Mouse (Mus musculus): ENCODE measurements around the gene Dad1. TPM values are rescaled to one million over a fixed set of nuclear protein-coding genes. Genes with fewer than 3 reads are reported as not detected.

Gene Dad1
- polyA plus RNA-seq, 1 experiment from 2014 or later, result 466 TPM

- Histone ChIP-seq H3K4me1 (ENCODE audit: insufficient read depth, low read depth, low read length) (no peaks in the 10 kb centered on the region), H3K9me3 (ENCODE audit: low read length) (no peaks in the 10 kb centered on the region), H3K9ac (replicated peaks; ENCODE audit: low read depth) (no peak overlapping the region), H3K36me3 (ENCODE audit: insufficient read depth, low read length) (no peaks in the 10 kb centered on the region), H3K4me3 (ENCODE audit: low read depth, low read length) (no peak overlapping the region), H3K4me2 (replicated peaks; ENCODE audit: low read depth, low read length) (no peak overlapping the region), H3K27ac (ENCODE audit: low read length) (no peak overlapping the region), H3K27me3 (replicated peaks; ENCODE audit: insufficient read depth, low read length) (no peaks in the 10 kb centered on the region)
- no peak for DNase-seq (ENCODE audit: low spot score)
- no peak for ATAC-seq
- TF ChIP-seq CTCF (IDR thresholded peaks at IDR 0.05), result no peak
- no peak for TF ChIP-seq EP300 (IDR thresholded peaks at IDR 0.05)
- WGBS, result 64% methylated on average over 8 of the region's 8 CpGs
Observed at GRCm38 (mm10) chr14:54220726-54221494, 33.0 kb downstream of the Dad1 start.

- Histone ChIP-seq H3K9me3 (ENCODE audit: low read length) (no peaks in the 10 kb centered on the region), H3K4me3 (ENCODE audit: low read depth, low read length) (no peak overlapping the region), H3K9ac (replicated peaks; ENCODE audit: low read depth) (no peak overlapping the region), H3K27me3 (replicated peaks; ENCODE audit: insufficient read depth, low read length) (no peaks in the 10 kb centered on the region), H3K4me1 (ENCODE audit: insufficient read depth, low read depth, low read length) (no peaks in the 10 kb centered on the region), H3K36me3 (ENCODE audit: insufficient read depth, low read length) (no peaks in the 10 kb centered on the region), H3K27ac (ENCODE audit: low read length) (no peak overlapping the region), H3K4me2 (replicated peaks; ENCODE audit: low read depth, low read length) (no peak overlapping the region)
- DNase-seq (ENCODE audit: low spot score) (no peak), ATAC-seq (no peak)
- no peak for TF ChIP-seq CTCF (IDR thresholded peaks at IDR 0.05)
- TF ChIP-seq EP300 (IDR thresholded peaks at IDR 0.05), result no peak
- WGBS, result 52% methylated on average over 7 of the region's 7 CpGs
Observed at GRCm38 (mm10) chr14:54219849-54220248, 34.1 kb downstream of the Dad1 start.

- Histone ChIP-seq H3K9ac (replicated peaks; ENCODE audit: low read depth) (no peak overlapping the region), H3K9me3 (ENCODE audit: low read length) (no peaks in the 10 kb centered on the region), H3K36me3 (ENCODE audit: insufficient read depth, low read length) (no peaks in the 10 kb centered on the region), H3K27me3 (replicated peaks; ENCODE audit: insufficient read depth, low read length) (no peaks in the 10 kb centered on the region), H3K4me3 (ENCODE audit: low read depth, low read length) (no peak overlapping the region), H3K4me2 (replicated peaks; ENCODE audit: low read depth, low read length) (no peak overlapping the region), H3K4me1 (ENCODE audit: insufficient read depth, low read depth, low read length) (no peaks in the 10 kb centered on the region), H3K27ac (ENCODE audit: low read length) (no peak overlapping the region)
- ATAC-seq (no peak), DNase-seq (ENCODE audit: low spot score) (no peak)
- TF ChIP-seq CTCF (IDR thresholded peaks at IDR 0.05), result no peak
- TF ChIP-seq EP300 (IDR thresholded peaks at IDR 0.05), result no peak
- 49% methylated on average over 8 of the region's 8 CpGs for WGBS
Observed at GRCm38 (mm10) chr14:54219256-54219655, 34.6 kb downstream of the Dad1 start.

GRCm38 (mm10) chr14:54218721-54219120 is 35.2 kb downstream of the Dad1 start:
- 63% methylated on average over 9 of the region's 9 CpGs for WGBS
- Histone ChIP-seq H3K4me2 (replicated peaks; ENCODE audit: low read depth, low read length) (no peak overlapping the region), H3K4me1 (ENCODE audit: insufficient read depth, low read depth, low read length) (no peaks in the 10 kb centered on the region), H3K27ac (ENCODE audit: low read length) (no peak overlapping the region), H3K9me3 (ENCODE audit: low read length) (no peaks in the 10 kb centered on the region), H3K27me3 (replicated peaks; ENCODE audit: insufficient read depth, low read length) (no peaks in the 10 kb centered on the region), H3K4me3 (ENCODE audit: low read depth, low read length) (no peak overlapping the region), H3K36me3 (ENCODE audit: insufficient read depth, low read length) (no peaks in the 10 kb centered on the region), H3K9ac (replicated peaks; ENCODE audit: low read depth) (no peak overlapping the region)
- ATAC-seq, result no peak
- TF ChIP-seq CTCF (IDR thresholded peaks at IDR 0.05), result no peak
- no peak for TF ChIP-seq EP300 (IDR thresholded peaks at IDR 0.05)
- no peak for DNase-seq (ENCODE audit: low spot score)

GRCm38 (mm10) chr14:54218233-54218632 is 35.7 kb downstream of the Dad1 start:
- H3K9ac ChIP-seq (replicated peaks; ENCODE audit: low read depth), result no peak overlapping the region
- no peak overlapping the region for H3K27ac ChIP-seq (ENCODE audit: low read length)
- no peak overlapping the region for H3K4me3 ChIP-seq (ENCODE audit: low read depth, low read length)
- H3K4me2 ChIP-seq (replicated peaks; ENCODE audit: low read depth, low read length), result no peak overlapping the region
- no peaks in the 10 kb centered on the region for H3K9me3 ChIP-seq (ENCODE audit: low read length)
- ATAC-seq (no peak), DNase-seq (ENCODE audit: low spot score) (no peak)
- no peak for TF ChIP-seq CTCF (IDR thresholded peaks at IDR 0.05)
- TF ChIP-seq EP300 (IDR thresholded peaks at IDR 0.05), result no peak
- H3K4me1 ChIP-seq (ENCODE audit: insufficient read depth, low read depth, low read length), result no peaks in the 10 kb centered on the region
- H3K27me3 ChIP-seq (replicated peaks; ENCODE audit: insufficient read depth, low read length), result no peaks in the 10 kb centered on the region
- H3K36me3 ChIP-seq (ENCODE audit: insufficient read depth, low read length), result no peaks in the 10 kb centered on the region
- WGBS, result 50% methylated on average over 1 of the region's 1 CpGs

- TF ChIP-seq EP300 (IDR thresholded peaks at IDR 0.05) (no peak), CTCF (IDR thresholded peaks at IDR 0.05) (no peak)
- DNase-seq (ENCODE audit: low spot score) (no peak), ATAC-seq (no peak)
- no peaks in the 10 kb centered on the region for H3K4me1 ChIP-seq (ENCODE audit: insufficient read depth, low read depth, low read length)
- 81% methylated on average over 7 of the region's 7 CpGs for WGBS
- no peak overlapping the region for H3K27ac ChIP-seq (ENCODE audit: low read length)
- H3K27me3 ChIP-seq (replicated peaks; ENCODE audit: insufficient read depth, low read length), result no peaks in the 10 kb centered on the region
- no peaks in the 10 kb centered on the region for H3K36me3 ChIP-seq (ENCODE audit: insufficient read depth, low read length)
- H3K9ac ChIP-seq (replicated peaks; ENCODE audit: low read depth), result no peak overlapping the region
- no peak overlapping the region for H3K4me2 ChIP-seq (replicated peaks; ENCODE audit: low read depth, low read length)
- no peaks in the 10 kb centered on the region for H3K9me3 ChIP-seq (ENCODE audit: low read length)
- no peak overlapping the region for H3K4me3 ChIP-seq (ENCODE audit: low read depth, low read length)
Observed at GRCm38 (mm10) chr14:54216126-54216525, 37.8 kb downstream of the Dad1 start.

Data from lung, postnatal 0 days (tissue).